ENCODE assay signal across 9 mouse cellular contexts in genomic region chr7:70348977-70349615, GRCm38 (mm10). TPM values are rescaled to one million over a fixed set of nuclear protein-coding genes. Genes with fewer than 3 reads are reported as not detected.
DNase-seq lines count a peak whose midpoint lies in the region; ATAC-seq lines count a peak whose summit lies in the region.
"Had no signal": no experiment of that assay in that cellular context is flagged by ENCODE, and none has a peak within 500 bp of the region (broad histone marks: within the 10 kb centered on the region; RNA-seq: fewer than 3 reads in every experiment).

No protein-coding gene starts in this region.

- H3K36me3 ChIP-seq in heart, embryonic 16.5 days (ENCODE audit: control insufficient read depth, insufficient read depth): no peaks in the 10 kb centered on the region
- H3K36me3 ChIP-seq in embryonic facial prominence, embryonic 12.5 days: no peaks in the 10 kb centered on the region
- no peaks in the 10 kb centered on the region for H3K36me3 ChIP-seq in hindbrain, embryonic 14.5 days (replicated peaks; ENCODE audit: control insufficient read depth, insufficient read depth)
- no peaks in the 10 kb centered on the region for H3K36me3 ChIP-seq in midbrain, embryonic 14.5 days (ENCODE audit: control insufficient read depth, insufficient read depth, low read length)

- peaks cover 46% of the 10 kb centered on the region for H3K27me3 ChIP-seq in heart, embryonic 16.5 days (ENCODE audit: control insufficient read depth, insufficient read depth, low read length)
- H3K27me3 ChIP-seq in embryonic facial prominence, embryonic 12.5 days: peaks cover 29% of the 10 kb centered on the region
- peaks cover 31% of the 10 kb centered on the region for H3K27me3 ChIP-seq in hindbrain, embryonic 14.5 days (ENCODE audit: control insufficient read depth, insufficient read depth, low read length)
- H3K27me3 ChIP-seq in midbrain, embryonic 14.5 days (ENCODE audit: control insufficient read depth, insufficient read depth, low read length): peaks cover 67% of the 10 kb centered on the region

- H3K9ac ChIP-seq in heart, embryonic 16.5 days (ENCODE audit: low read length): no peak overlapping the region
- peak overlapping the region; percentile 91 for H3K9ac ChIP-seq in embryonic facial prominence, embryonic 12.5 days
- peak overlapping the region; percentile 92 for H3K9ac ChIP-seq in hindbrain, embryonic 14.5 days
- peak overlapping the region; percentile 79 for H3K9ac ChIP-seq in midbrain, embryonic 14.5 days (replicated peaks; ENCODE audit: low read length)

- no peak for DNase-seq in heart, adult 9 months (ENCODE audit: low spot score in 2 of 2)
- no peak for DNase-seq in hindbrain, embryonic 14.5 days (ENCODE audit: low spot score)
- no peak for DNase-seq in midbrain, embryonic 14.5 days
- DNase-seq in layer of hippocampus, adult 11-12 months (ENCODE audit: low spot score): no peak
- DNase-seq in cerebellum, adult 18-20 months: no peak

- no peak for ATAC-seq in heart, embryonic 16.5 days (replicated peaks; ENCODE audit: extremely low read depth, insufficient read depth, low FRiP score)
- no peak for ATAC-seq in embryonic facial prominence, embryonic 12.5 days (ENCODE audit: insufficient number of reproducible peaks, insufficient read depth, low FRiP score, low TSS enrichment)
- no peak for ATAC-seq in hindbrain, embryonic 14.5 days (ENCODE audit: low FRiP score)
- no peak for ATAC-seq in midbrain, embryonic 14.5 days (ENCODE audit: low FRiP score, low TSS enrichment)
- no peak for ATAC-seq in megakaryocyte progenitor cell, adult 5-6 weeks (replicated peaks; ENCODE audit: poor library complexity)

- H3K27ac ChIP-seq in heart, embryonic 16.5 days (ENCODE audit: low read length): no peak overlapping the region
- peak overlapping the region; percentile 98 for H3K27ac ChIP-seq in embryonic facial prominence, embryonic 12.5 days
- H3K27ac ChIP-seq in hindbrain, embryonic 14.5 days: peak overlapping the region; percentile 96
- peak overlapping the region; percentile 95 for H3K27ac ChIP-seq in midbrain, embryonic 14.5 days (replicated peaks; ENCODE audit: low read depth, low read length)

- H3K4me2 ChIP-seq in heart, embryonic 16.5 days (ENCODE audit: low read depth, low read length): peak overlapping the region; percentile 28
- H3K4me2 ChIP-seq in embryonic facial prominence, embryonic 12.5 days (replicated peaks): peak overlapping the region; percentile 82
- peak overlapping the region; percentile 72 for H3K4me2 ChIP-seq in hindbrain, embryonic 14.5 days (replicated peaks)
- peak overlapping the region; percentile 79 for H3K4me2 ChIP-seq in midbrain, embryonic 14.5 days (ENCODE audit: low read length)

- 32% methylated on average over 11 of the region's 11 CpGs for WGBS in heart, embryonic 16.5 days
- 7% methylated on average over 11 of the region's 11 CpGs for WGBS in embryonic facial prominence, embryonic 12.5 days
- WGBS in hindbrain, embryonic 14.5 days: 14% methylated on average over 11 of the region's 11 CpGs
- WGBS in midbrain, embryonic 14.5 days: 7% methylated on average over 11 of the region's 11 CpGs

- no peak overlapping the region for H3K4me3 ChIP-seq in heart, embryonic 16.5 days (ENCODE audit: low read length)
- H3K4me3 ChIP-seq in embryonic facial prominence, embryonic 12.5 days: peak overlapping the region; percentile 17
- peak overlapping the region; percentile 73 for H3K4me3 ChIP-seq in hindbrain, embryonic 14.5 days (replicated peaks; ENCODE audit: low read length)
- H3K4me3 ChIP-seq in midbrain, embryonic 14.5 days (replicated peaks; ENCODE audit: low read depth, low read length): peak overlapping the region; percentile 50

- H3K4me1 ChIP-seq in heart, embryonic 16.5 days (ENCODE audit: control insufficient read depth, insufficient read depth, low read length): 0 out of 2 replicates have a peak, but pooled peaks cover 11% of the 10 kb centered on the region
- H3K4me1 ChIP-seq in embryonic facial prominence, embryonic 12.5 days: peaks cover 55% of the 10 kb centered on the region
- H3K4me1 ChIP-seq in hindbrain, embryonic 14.5 days (replicated peaks; ENCODE audit: control insufficient read depth, insufficient read depth, low read length): peaks cover 52% of the 10 kb centered on the region
- 0 out of 2 replicates have a peak, but pooled peaks cover 7% of the 10 kb centered on the region for H3K4me1 ChIP-seq in midbrain, embryonic 14.5 days (ENCODE audit: control insufficient read depth, insufficient read depth, low read length)

- H3K9me3 ChIP-seq in heart, embryonic 16.5 days (replicated peaks; ENCODE audit: control insufficient read depth, low read length): no peaks in the 10 kb centered on the region
- no peaks in the 10 kb centered on the region for H3K9me3 ChIP-seq in embryonic facial prominence, embryonic 12.5 days
- H3K9me3 ChIP-seq in hindbrain, embryonic 14.5 days (ENCODE audit: control insufficient read depth, low read length): no peaks in the 10 kb centered on the region
- H3K9me3 ChIP-seq in midbrain, embryonic 14.5 days (ENCODE audit: control insufficient read depth, low read length): no peaks in the 10 kb centered on the region

RNA-seq across cellular contexts. Expression of gene Nr2f2, which starts 17.4 kb away (rescaled TPM):
- 15.4 and 20.0 TPM in 2 replicates for polyA plus RNA-seq in heart, embryonic 16.5 days (2015; fragmentation: Nextera tagmentation; extraction: Ambion mirVana)
- 96.9 and 99.0 TPM in 2 replicates for polyA plus RNA-seq in embryonic facial prominence, embryonic 12.5 days (2016; fragmentation: Nextera tagmentation; extraction: Ambion mirVana)
- 105 and 127 TPM in 2 replicates for polyA plus RNA-seq in hindbrain, embryonic 14.5 days (2014; fragmentation: Nextera tagmentation; extraction: Ambion mirVana)
- 113 and 120 TPM in 2 replicates for polyA plus RNA-seq in midbrain, embryonic 14.5 days (2014; fragmentation: Nextera tagmentation; extraction: Ambion mirVana)
- not detected in 2 replicates for total RNA-seq in megakaryocyte progenitor cell, adult 5-6 weeks (2015)
- total RNA-seq in megakaryocyte progenitor cell, adult 5-6 weeks (2017): not detected in 2 replicates
- total RNA-seq: hematopoietic stem cell, adult 5-6 weeks had no signal

Comparison
In these comparisons a context has a peak if more than half of its experiments do, and no peak if none do; other contexts are left out.
1. H3K4me2 ChIP-seq: peak in every context shown above with its lines; median percentile 82 in embryonic facial prominence, embryonic 12.5 days; 79 in midbrain, embryonic 14.5 days; 72 in hindbrain, embryonic 14.5 days; 28 in heart, embryonic 16.5 days.